Mouse (Mus musculus) layer of hippocampus, adult 2 months (tissue): ENCODE measurements around the gene Enkd1. TPM values are rescaled to one million over a fixed set of nuclear protein-coding genes. Genes with fewer than 3 reads are reported as not detected.

Source experiments
- DNase-seq, 2 experiments: peaks; one replicate each; pipeline ENCODE4 v3.0.0; 2022; ENCODE audit warnings: low spot score in 2 of 2
- H3K27ac ChIP-seq: fragments of 200-600 bp; 2 replicates; pipeline ENCODE4 v1.8.1; 2022
- H3K4me3 ChIP-seq: fragments of 200-600 bp; 2 replicates; pipeline ENCODE4 v1.8.1; 2022; ENCODE audit warnings: mild to moderate bottlenecking
- CTCF ChIP-seq: fragments of 200-600 bp; conservative IDR thresholded peaks from 2 replicates; pipeline ENCODE4 v1.8.1; 2022; ENCODE audit warnings: antibody characterized with exemption, mild to moderate bottlenecking, moderate library complexity
- total RNA-seq, 2 experiments: library from RNA; stranded (reverse); gene quantifications; 2 replicates each; pipeline ENCODE4 v1.2.3; 2021

Enkd1 gene
- total RNA-seq, 2 experiments from 2014 or later, result 8.1 to 10.8 TPM

- TF ChIP-seq CTCF, result no peak
- no peak for DNase-seq
- Histone ChIP-seq H3K4me3 (no peak overlapping the region), H3K27ac (no peak overlapping the region)
Measured at GRCm38 (mm10) chr8:105687512-105687911, 20.5 kb downstream of the Enkd1 start.

- no peak for DNase-seq
- no peak overlapping the region for H3K4me3 ChIP-seq
- H3K27ac ChIP-seq, result no peak overlapping the region
- TF ChIP-seq CTCF, result no peak
Measured at GRCm38 (mm10) chr8:105686551-105686950, 21.5 kb downstream of the Enkd1 start.

- TF ChIP-seq CTCF, result peak; percentile 82
- Histone ChIP-seq H3K27ac (no peak within 1 kb of the TSS), H3K4me3 (no peak within 1 kb of the TSS)
- peak in 1 of 2 experiments; percentile 55 for DNase-seq
Measured at GRCm38 (mm10) chr8:105685796-105686308, 22.2 kb downstream of the Enkd1 start, which contains the start of gene Carmil2. Carmil2 (plus strand) TSS chr8:105686274.

GRCm38 (mm10) chr8:105685325-105685724 is 22.7 kb downstream of the Enkd1 start:
- no peak for TF ChIP-seq CTCF
- DNase-seq, result no peak
- no peak overlapping the region for H3K4me3 ChIP-seq
- no peak overlapping the region for H3K27ac ChIP-seq

- no peak overlapping the region for H3K4me3 ChIP-seq
- DNase-seq, result no peak
- peak; percentile 69 for TF ChIP-seq CTCF
- H3K27ac ChIP-seq, result no peak overlapping the region
Measured at GRCm38 (mm10) chr8:105677891-105678290, 30.1 kb downstream of the Enkd1 start.

GRCm38 (mm10) chr8:105661167-105661566 is 46.8 kb downstream of the Enkd1 start:
- peak; percentile 77 for TF ChIP-seq CTCF
- Histone ChIP-seq H3K4me3 (no peak overlapping the region), H3K27ac (no peak overlapping the region)
- no peak for DNase-seq

GRCm38 (mm10) chr8:105657641-105658040 is 50.4 kb downstream of the Enkd1 start:
- DNase-seq, result no peak
- Histone ChIP-seq H3K27ac (no peak overlapping the region), H3K4me3 (no peak overlapping the region)
- no peak for TF ChIP-seq CTCF

Other genes starting within 250 kb of the Enkd1 start
- 10 to 100 TPM; 36.5 to 36.8 TPM for gene Tppp3, start 236.7 kb downstream of the Enkd1 start, total RNA-seq
- gene Zdhhc1, start 211.3 kb downstream of the Enkd1 start, total RNA-seq, result 10 to 100 TPM; 36.2 to 38.9 TPM
- not detected for gene Hsd11b2, start 189.5 kb downstream of the Enkd1 start, total RNA-seq
- gene Atp6v0d1, start 142.2 kb downstream of the Enkd1 start, total RNA-seq, result 100 to 1,000 TPM; 278 to 305 TPM
- 10 to 100 TPM; 88.7 to 94.8 TPM for gene Ripor1, start 103.0 kb downstream of the Enkd1 start, total RNA-seq
- gene Ctcf, start 71.6 kb downstream of the Enkd1 start, total RNA-seq, result 10 to 100 TPM; 70.4 to 82.6 TPM
- not detected for gene Agrp, start 70.8 kb downstream of the Enkd1 start, total RNA-seq
- 10 to 100 TPM; 71.1 to 76.9 TPM for gene Carmil2, start 21.9 kb downstream of the Enkd1 start, total RNA-seq
- gene Acd, start 7.1 kb downstream of the Enkd1 start, total RNA-seq, result 10 to 100 TPM; 41.1 to 41.5 TPM
- 10 to 100 TPM; 32.7 to 35.4 TPM for gene Pard6a, start 7.1 kb downstream of the Enkd1 start, total RNA-seq
- gene 4933405L10Rik, start 555 bp downstream of the Enkd1 start, total RNA-seq, result under 1 TPM in 1 of 2 experiments, not detected in 1; 0.84 TPM
- 10 to 100 TPM; 18.2 to 22.8 TPM for gene Gfod2, start 50.5 kb upstream of the Enkd1 start, total RNA-seq
- gene Ranbp10, start 119.1 kb upstream of the Enkd1 start, total RNA-seq, result 10 to 100 TPM; 25.1 to 27.3 TPM
- gene Tsnaxip1, start 119.5 kb upstream of the Enkd1 start, total RNA-seq, result under 1 TPM; 0.22 to 0.28 TPM
- 10 to 100 TPM; 14.6 to 16.0 TPM for gene Cenpt, start 145.1 kb upstream of the Enkd1 start, total RNA-seq
- 10 to 100 TPM; 37.2 to 38.9 TPM for gene Thap11, start 146.9 kb upstream of the Enkd1 start, total RNA-seq
- 10 to 100 TPM; 33.5 to 40.8 TPM for gene Nutf2, start 152.4 kb upstream of the Enkd1 start, total RNA-seq
- gene Edc4, start 172.7 kb upstream of the Enkd1 start, total RNA-seq, result 10 to 100 TPM; 69.0 to 70.4 TPM
- gene Nrn1l, start 185.4 kb upstream of the Enkd1 start, total RNA-seq, result 1 to 10 TPM; 2.4 TPM
- gene Pskh1, start 192.2 kb upstream of the Enkd1 start, total RNA-seq, result 1 to 10 TPM; 8.0 to 9.9 TPM
- gene Ctrl, start 225.7 kb upstream of the Enkd1 start, total RNA-seq, result 1 to 10 TPM; 1.4 to 1.5 TPM
- gene Psmb10, start 230.2 kb upstream of the Enkd1 start, total RNA-seq, result 10 to 100 TPM; 53.0 to 61.6 TPM
- 10 to 100 TPM; 37.6 to 40.6 TPM for gene Lcat, start 235.2 kb upstream of the Enkd1 start, total RNA-seq